In the genomic region with DNA sequence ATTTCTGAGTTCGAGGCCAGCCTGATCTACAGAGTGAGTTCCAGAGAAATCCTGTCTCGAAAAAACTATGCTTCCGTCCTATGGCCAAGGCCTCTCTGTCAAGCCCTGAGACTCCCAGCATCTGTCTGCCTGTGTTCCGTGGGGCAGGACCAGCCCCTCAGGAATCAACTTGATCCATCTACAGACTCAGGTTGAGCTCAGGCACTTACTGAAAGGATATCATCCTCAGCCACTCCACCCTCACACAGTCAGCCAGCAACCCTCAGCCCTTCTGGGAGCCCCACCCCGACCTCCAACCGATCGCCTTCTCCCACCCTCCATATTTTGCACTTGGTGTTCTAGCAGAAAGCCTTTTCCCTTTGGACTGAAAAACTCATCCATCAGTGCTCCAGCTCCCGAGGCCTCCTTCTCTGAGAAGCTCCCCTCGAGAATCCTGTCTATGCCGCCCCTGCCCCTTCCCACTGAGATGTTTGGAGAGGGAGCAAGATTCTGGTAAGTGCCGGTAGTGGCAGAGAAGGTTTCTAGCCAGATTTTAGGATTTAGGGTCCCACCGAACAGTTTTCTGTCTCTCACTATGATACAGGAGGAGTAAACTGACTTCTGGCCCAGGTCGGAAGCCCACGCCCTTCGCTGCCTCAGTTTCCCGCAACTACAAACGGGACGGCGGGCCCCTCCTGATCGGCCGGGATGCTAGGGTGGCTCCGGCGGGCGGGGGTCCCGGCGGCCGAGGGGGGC, we compare ENCODE assay signal across 8 mouse cellular contexts. TPM values are rescaled to one million over a fixed set of nuclear protein-coding genes. Genes with fewer than 3 reads are reported as not detected.
DNase-seq lines count a peak whose midpoint lies in the region; ATAC-seq and TF ChIP-seq lines count a peak whose summit lies in the region.

No protein-coding gene starts in this region.

- no peaks in the 10 kb centered on the region for H3K27me3 ChIP-seq in spleen, adult 2 months (ENCODE audit: control insufficient read depth, insufficient read depth, low read length)
- peaks cover 48% of the 10 kb centered on the region for H3K27me3 ChIP-seq in forebrain, embryonic 13.5 days
- peaks cover 35% of the 10 kb centered on the region for H3K27me3 ChIP-seq in liver, embryonic 12.5 days (replicated peaks)

- H3K9ac ChIP-seq in forebrain, embryonic 13.5 days, result peak overlapping the region; percentile 60
- H3K9ac ChIP-seq in liver, embryonic 12.5 days, result peak overlapping the region; percentile 71

- TF ChIP-seq CTCF in spleen, adult 2 months (IDR thresholded peaks at IDR 0.05; ENCODE audit: extremely low read depth, insufficient read depth, insufficient read length, insufficient replicate concordance), result no peak
- no peak for TF ChIP-seq CTCF in olfactory bulb, adult 2 months (IDR thresholded peaks at IDR 0.05; ENCODE audit: insufficient read depth, low read depth, low read length)

- H3K4me3 ChIP-seq in spleen, adult 2 months (ENCODE audit: extremely low read depth, insufficient read depth, insufficient read length), result peak overlapping the region; percentile 80
- H3K4me3 ChIP-seq in forebrain, embryonic 13.5 days, result peak overlapping the region; percentile 42
- peak overlapping the region; percentile 64 for H3K4me3 ChIP-seq in liver, embryonic 12.5 days
- H3K4me3 ChIP-seq in olfactory bulb, adult 2 months (ENCODE audit: insufficient read depth, low read depth, low read length), result peak overlapping the region; percentile 38

- peaks cover 18% of the 10 kb centered on the region for H3K36me3 ChIP-seq in spleen, adult 2 months (ENCODE audit: control insufficient read depth, insufficient read depth, low read length)
- no peaks in the 10 kb centered on the region for H3K36me3 ChIP-seq in forebrain, embryonic 13.5 days (ENCODE audit: poor library complexity, severe bottlenecking)
- peaks cover 23% of the 10 kb centered on the region for H3K36me3 ChIP-seq in liver, embryonic 12.5 days

- peaks cover 31% of the 10 kb centered on the region for H3K4me1 ChIP-seq in spleen, adult 2 months (ENCODE audit: control insufficient read depth, insufficient read depth, insufficient read length)
- peaks cover 29% of the 10 kb centered on the region for H3K4me1 ChIP-seq in forebrain, embryonic 13.5 days
- peaks cover 58% of the 10 kb centered on the region for H3K4me1 ChIP-seq in liver, embryonic 12.5 days
- peaks cover 27% of the 10 kb centered on the region for H3K4me1 ChIP-seq in olfactory bulb, adult 2 months (ENCODE audit: control insufficient read depth, insufficient read depth, low read length)

- no peak for DNase-seq in spleen, adult 2 months (ENCODE audit: low read depth in 1 of 2, low spot score in 2 of 2)
- no peak for DNase-seq in spleen, adult 12 weeks (ENCODE audit: low spot score)
- no peak for DNase-seq in right cerebral cortex, adult 18-20 months
- DNase-seq in thymus, postnatal 4 days, result no peak
- no peak for DNase-seq in urinary bladder, postnatal 10 days (ENCODE audit: low spot score)

- H3K9me3 ChIP-seq in forebrain, embryonic 13.5 days (replicated peaks), result peaks cover 11% of the 10 kb centered on the region
- peaks cover 3% of the 10 kb centered on the region for H3K9me3 ChIP-seq in liver, embryonic 12.5 days (replicated peaks)

- no peak for ATAC-seq in forebrain, embryonic 13.5 days
- ATAC-seq in liver, embryonic 12.5 days, result no peak

- no peak for TF ChIP-seq POLR2A in spleen, adult 2 months (IDR thresholded peaks at IDR 0.05; ENCODE audit: low read depth, low read length)
- TF ChIP-seq POLR2A in olfactory bulb, adult 2 months (IDR thresholded peaks at IDR 0.05; ENCODE audit: insufficient read depth, low read depth, low read length), result no peak

- peak overlapping the region; percentile 97 for H3K27ac ChIP-seq in spleen, adult 2 months (ENCODE audit: insufficient read depth, low read length)
- H3K27ac ChIP-seq in forebrain, embryonic 13.5 days, result no peak overlapping the region
- H3K27ac ChIP-seq in liver, embryonic 12.5 days, result peak overlapping the region; percentile 99
- no peak overlapping the region for H3K27ac ChIP-seq in olfactory bulb, adult 2 months (ENCODE audit: insufficient read depth, low read depth, low read length)

- H3K4me2 ChIP-seq in forebrain, embryonic 13.5 days, result peak overlapping the region; percentile 58
- H3K4me2 ChIP-seq in liver, embryonic 12.5 days, result peak overlapping the region; percentile 87

- WGBS in spleen, adult 2 months, result 21% methylated on average over 27 of the region's 27 CpGs
- 11% methylated on average over 27 of the region's 27 CpGs for WGBS in forebrain, embryonic 13.5 days
- WGBS in liver, embryonic 12.5 days (ENCODE audit: insufficient replicate concordance), result 16% methylated on average over 27 of the region's 27 CpGs
- 19% methylated on average over 27 of the region's 27 CpGs for WGBS in olfactory bulb, adult 2 months

RNA-seq across cellular contexts. Expression of a gene that starts 0.4 kb away (rescaled TPM):
- 297 and 409 TPM in 2 replicates for polyA plus RNA-seq in spleen, adult 2 months (2012; rRNA removed)
- 30.0 and 32.2 TPM in 2 replicates for polyA plus RNA-seq in forebrain, embryonic 13.5 days (2015; fragmentation: Nextera tagmentation; extraction: Ambion mirVana)
- polyA plus RNA-seq in liver, embryonic 12.5 days (2016; fragmentation: Nextera tagmentation; extraction: Ambion mirVana), result 68.2 and 75.4 TPM in 2 replicates
- polyA plus RNA-seq in olfactory bulb, adult 2 months (2012; ENCODE audit: insufficient read depth, insufficient read length, low replicate concordance, missing spikeins), result 124 and 250 TPM in 2 replicates

RNA-seq across cellular contexts. Expression of a gene that starts 3.8 kb away (rescaled TPM):
- 266 and 371 TPM in 2 replicates for polyA plus RNA-seq in spleen, adult 2 months (2012; rRNA removed)
- polyA plus RNA-seq in forebrain, embryonic 13.5 days (2015; fragmentation: Nextera tagmentation; extraction: Ambion mirVana), result 11.2 and 12.0 TPM in 2 replicates
- 17.2 and 17.5 TPM in 2 replicates for polyA plus RNA-seq in liver, embryonic 12.5 days (2016; fragmentation: Nextera tagmentation; extraction: Ambion mirVana)
- polyA plus RNA-seq in olfactory bulb, adult 2 months (2012; ENCODE audit: insufficient read depth, insufficient read length, low replicate concordance, missing spikeins), result not detected in 2 replicates

RNA-seq across cellular contexts. Expression of a gene that starts 8.4 kb away (rescaled TPM):
- 50.4 and 64.5 TPM in 2 replicates for polyA plus RNA-seq in spleen, adult 2 months (2012; rRNA removed)
- 3.1 and 3.9 TPM in 2 replicates for polyA plus RNA-seq in forebrain, embryonic 13.5 days (2015; fragmentation: Nextera tagmentation; extraction: Ambion mirVana)
- 10.5 and 12.1 TPM in 2 replicates for polyA plus RNA-seq in liver, embryonic 12.5 days (2016; fragmentation: Nextera tagmentation; extraction: Ambion mirVana)
- not detected in 2 replicates for polyA plus RNA-seq in olfactory bulb, adult 2 months (2012; ENCODE audit: insufficient read depth, insufficient read length, low replicate concordance, missing spikeins)

RNA-seq across cellular contexts. Expression of a gene that starts 17.4 kb away (rescaled TPM):
- 0.12 and 0.16 TPM in 2 replicates for polyA plus RNA-seq in spleen, adult 2 months (2012; rRNA removed)
- 0.38 and 0.57 TPM in 2 replicates for polyA plus RNA-seq in forebrain, embryonic 13.5 days (2015; fragmentation: Nextera tagmentation; extraction: Ambion mirVana)
- 0.14 TPM in 2 replicates for polyA plus RNA-seq in liver, embryonic 12.5 days (2016; fragmentation: Nextera tagmentation; extraction: Ambion mirVana)
- not detected in 2 replicates for polyA plus RNA-seq in olfactory bulb, adult 2 months (2012; ENCODE audit: insufficient read depth, insufficient read length, low replicate concordance, missing spikeins)

RNA-seq across cellular contexts. Expression of a gene that starts 28.0 kb away (rescaled TPM):
- 41.2 and 51.6 TPM in 2 replicates for polyA plus RNA-seq in spleen, adult 2 months (2012; rRNA removed)
- 80.2 and 94.8 TPM in 2 replicates for polyA plus RNA-seq in forebrain, embryonic 13.5 days (2015; fragmentation: Nextera tagmentation; extraction: Ambion mirVana)
- polyA plus RNA-seq in liver, embryonic 12.5 days (2016; fragmentation: Nextera tagmentation; extraction: Ambion mirVana), result 99.9 and 114 TPM in 2 replicates
- not detected in 2 replicates for polyA plus RNA-seq in olfactory bulb, adult 2 months (2012; ENCODE audit: insufficient read depth, insufficient read length, low replicate concordance, missing spikeins)

Comparison
In these comparisons a context has a peak if more than half of its experiments do, and no peak if none do; other contexts are left out.
1. H3K27ac ChIP-seq: peak in spleen, adult 2 months (single experiment) and liver, embryonic 12.5 days (single experiment); none in forebrain, embryonic 13.5 days (single experiment) and olfactory bulb, adult 2 months (single experiment).
2. RNA of a gene that starts 3.8 kb away (polyA plus RNA-seq): 266 to 371 TPM in spleen, adult 2 months; 17.2 to 17.5 TPM in liver, embryonic 12.5 days, 11.2 to 12.0 TPM in forebrain, embryonic 13.5 days and not detected in olfactory bulb, adult 2 months; every median in the first group is over 10 times any median in the second.
3. Peak in every context shown above with its lines, with median percentiles within 50 percentile points of each other: H3K4me3 ChIP-seq.